17 mouse cellular contexts compared by ENCODE assay signal in genomic region chr2:119804275-119804628, GRCm38 (mm10). TPM values are rescaled to one million over a fixed set of nuclear protein-coding genes. Genes with fewer than 3 reads are reported as not detected.
A peak's percentile ranks its signal among the peaks of the same experiment; 100 is the strongest.
DNase-seq lines count a peak whose midpoint lies in the region; ATAC-seq and TF ChIP-seq lines count a peak whose summit lies in the region.
"Had no signal": no experiment of that assay in that cellular context is flagged by ENCODE, and none has a peak within 500 bp of the region (broad histone marks: within the 10 kb centered on the region; RNA-seq: fewer than 3 reads in every experiment).

No protein-coding gene starts in this region.

- no peak overlapping the region for H3K4me2 ChIP-seq in hindbrain, embryonic 12.5 days (replicated peaks)
- H3K4me2 ChIP-seq in hindbrain, postnatal 0 days (ENCODE audit: low read depth, low read length): no peak overlapping the region
- no peak overlapping the region for H3K4me2 ChIP-seq in neural tube, embryonic 11.5 days (ENCODE audit: low read depth)
- no peak overlapping the region for H3K4me2 ChIP-seq in neural tube, embryonic 15.5 days
- H3K4me2 ChIP-seq in embryonic facial prominence, embryonic 13.5 days: no peak overlapping the region
- H3K4me2 ChIP-seq: heart, embryonic 11.5 days; limb, embryonic 13.5 days; liver, embryonic 15.5 days had no signal

- DNase-seq in hindbrain, postnatal 0 days (ENCODE audit: low spot score): no peak
- no peak for DNase-seq in neural tube, embryonic 11.5 days (ENCODE audit: low spot score)
- DNase-seq in embryo, embryonic 10 days (ENCODE audit: low spot score): no peak
- no peak for DNase-seq in embryo, embryonic 9.5 days (ENCODE audit: extremely low spot score)
- DNase-seq: adrenal gland, postnatal 10 days; gastrocnemius, postnatal 25 days; kidney, adult 11 months had no signal

- peak overlapping the region; percentile 14; the same call in 1 of the 2 replicates for H3K27ac ChIP-seq in hindbrain, embryonic 12.5 days
- no peak overlapping the region for H3K27ac ChIP-seq in hindbrain, postnatal 0 days
- H3K27ac ChIP-seq in neural tube, embryonic 11.5 days (ENCODE audit: low read depth, low read length): no peak overlapping the region
- no peak overlapping the region for H3K27ac ChIP-seq in neural tube, embryonic 15.5 days (replicated peaks)
- H3K27ac ChIP-seq in embryonic facial prominence, embryonic 13.5 days: 0 out of 2 replicates have a peak overlapping the region, but pooled peaks have one; percentile 40
- H3K27ac ChIP-seq: liver, embryonic 15.5 days had no signal

- H3K4me3 ChIP-seq in hindbrain, embryonic 12.5 days: no peak overlapping the region
- H3K4me3 ChIP-seq in hindbrain, postnatal 0 days (ENCODE audit: low read length): no peak overlapping the region
- no peak overlapping the region for H3K4me3 ChIP-seq in neural tube, embryonic 11.5 days (ENCODE audit: low read depth, low read length)
- H3K4me3 ChIP-seq in neural tube, embryonic 15.5 days (replicated peaks): no peak overlapping the region
- no peak overlapping the region for H3K4me3 ChIP-seq in embryonic facial prominence, embryonic 13.5 days
- H3K4me3 ChIP-seq: limb, embryonic 13.5 days; liver, embryonic 15.5 days; megakaryocyte, embryonic 14.5 days; myocyte had no signal

- TF ChIP-seq CTCF in hindbrain, postnatal 0 days (IDR thresholded peaks at IDR 0.05; ENCODE audit: low read depth): no peak

- 35% methylated on average over 5 of the region's 5 CpGs for WGBS in hindbrain, embryonic 12.5 days
- WGBS in hindbrain, postnatal 0 days: 37% methylated on average over 5 of the region's 5 CpGs
- 41% methylated on average over 5 of the region's 5 CpGs for WGBS in neural tube, embryonic 11.5 days
- WGBS in neural tube, embryonic 15.5 days: 35% methylated on average over 5 of the region's 5 CpGs
- 50% methylated on average over 5 of the region's 5 CpGs for WGBS in embryonic facial prominence, embryonic 13.5 days

- H3K4me1 ChIP-seq in hindbrain, embryonic 12.5 days: peaks cover 62% of the 10 kb centered on the region
- H3K4me1 ChIP-seq in hindbrain, postnatal 0 days (ENCODE audit: insufficient read depth, low read length): peaks cover 23% of the 10 kb centered on the region
- peaks cover 34% of the 10 kb centered on the region for H3K4me1 ChIP-seq in neural tube, embryonic 11.5 days (ENCODE audit: control insufficient read depth, insufficient read depth, low read length)
- peaks cover 45% of the 10 kb centered on the region for H3K4me1 ChIP-seq in neural tube, embryonic 15.5 days
- H3K4me1 ChIP-seq in embryonic facial prominence, embryonic 13.5 days: peaks cover 50% of the 10 kb centered on the region

- 0 out of 2 replicates have a peak overlapping the region, but pooled peaks have one; percentile 23 for H3K9ac ChIP-seq in hindbrain, embryonic 12.5 days
- no peak overlapping the region for H3K9ac ChIP-seq in hindbrain, postnatal 0 days (replicated peaks; ENCODE audit: low read length)
- peak overlapping the region; percentile 27; the same call in 1 of the 2 replicates for H3K9ac ChIP-seq in neural tube, embryonic 11.5 days (ENCODE audit: low read length)
- no peak overlapping the region for H3K9ac ChIP-seq in neural tube, embryonic 15.5 days (replicated peaks)
- peak overlapping the region; percentile 40; the same call in 1 of the 2 replicates for H3K9ac ChIP-seq in embryonic facial prominence, embryonic 13.5 days
- H3K9ac ChIP-seq: liver, embryonic 15.5 days had no signal

- peaks cover 15% of the 10 kb centered on the region; the same call in 1 of the 2 replicates for H3K36me3 ChIP-seq in hindbrain, embryonic 12.5 days
- peaks cover 18% of the 10 kb centered on the region; the same call in 1 of the 2 replicates for H3K36me3 ChIP-seq in hindbrain, postnatal 0 days (ENCODE audit: insufficient read depth, low read length)
- H3K36me3 ChIP-seq in neural tube, embryonic 11.5 days (ENCODE audit: control insufficient read depth, insufficient read depth, low read length): no peaks in the 10 kb centered on the region
- H3K36me3 ChIP-seq in neural tube, embryonic 15.5 days: peaks cover 14% of the 10 kb centered on the region; the same call in 1 of the 2 replicates
- H3K36me3 ChIP-seq in embryonic facial prominence, embryonic 13.5 days: peaks cover 48% of the 10 kb centered on the region
- H3K36me3 ChIP-seq: liver, embryonic 15.5 days had no signal

- no peak for ATAC-seq in hindbrain, embryonic 12.5 days (ENCODE audit: low FRiP score)
- ATAC-seq in hindbrain, postnatal 0 days: no peak
- ATAC-seq in neural tube, embryonic 11.5 days (ENCODE audit: insufficient read depth, low FRiP score, low TSS enrichment): no peak
- no peak for ATAC-seq in neural tube, embryonic 15.5 days (ENCODE audit: low FRiP score)
- no peak for ATAC-seq in embryonic facial prominence, embryonic 13.5 days (ENCODE audit: insufficient number of reproducible peaks, insufficient read depth, low FRiP score, low TSS enrichment, low read depth)

- H3K27me3 ChIP-seq in hindbrain, embryonic 12.5 days: peaks cover 11% of the 10 kb centered on the region; the same call in 1 of the 2 replicates
- no peaks in the 10 kb centered on the region for H3K27me3 ChIP-seq in hindbrain, postnatal 0 days (ENCODE audit: insufficient read depth, low read length)
- no peaks in the 10 kb centered on the region for H3K27me3 ChIP-seq in neural tube, embryonic 11.5 days (ENCODE audit: control insufficient read depth, insufficient read depth, low read length)
- peaks cover 8% of the 10 kb centered on the region for H3K27me3 ChIP-seq in neural tube, embryonic 15.5 days (replicated peaks)
- H3K27me3 ChIP-seq in embryonic facial prominence, embryonic 13.5 days: no peaks in the 10 kb centered on the region
- H3K27me3 ChIP-seq: limb, embryonic 13.5 days had no signal

- H3K9me3 ChIP-seq in hindbrain, embryonic 12.5 days (replicated peaks): no peaks in the 10 kb centered on the region
- no peaks in the 10 kb centered on the region for H3K9me3 ChIP-seq in hindbrain, postnatal 0 days (ENCODE audit: low read length)
- H3K9me3 ChIP-seq in neural tube, embryonic 11.5 days (ENCODE audit: control insufficient read depth, low read length): no peaks in the 10 kb centered on the region
- H3K9me3 ChIP-seq in neural tube, embryonic 15.5 days (replicated peaks): no peaks in the 10 kb centered on the region
- no peaks in the 10 kb centered on the region for H3K9me3 ChIP-seq in embryonic facial prominence, embryonic 13.5 days
- H3K9me3 ChIP-seq: limb, embryonic 13.5 days; liver, embryonic 15.5 days; megakaryocyte, embryonic 14.5 days had no signal

RNA-seq across cellular contexts. Expression of gene Tyro3, which starts 6.7 kb away (rescaled TPM):
- polyA plus RNA-seq in hindbrain, embryonic 12.5 days (2016; fragmentation: Nextera tagmentation; extraction: Ambion mirVana): 27.1 and 27.8 TPM in 2 replicates
- total RNA-seq in hindbrain, postnatal 0 days (2014; rRNA removed): 85.8 and 98.9 TPM in 2 replicates
- polyA plus RNA-seq in hindbrain, postnatal 0 days (2015; fragmentation: Nextera tagmentation; extraction: Ambion mirVana): 26.5 and 26.6 TPM in 2 replicates
- polyA plus RNA-seq in neural tube, embryonic 11.5 days (2014; fragmentation: Nextera tagmentation; extraction: Ambion mirVana): 19.0 and 20.0 TPM in 2 replicates
- 19.2 and 20.7 TPM in 2 replicates for polyA plus RNA-seq in neural tube, embryonic 15.5 days (2015; fragmentation: Nextera tagmentation; extraction: Ambion mirVana)
- polyA plus RNA-seq in embryonic facial prominence, embryonic 13.5 days (2015; fragmentation: Nextera tagmentation; extraction: Ambion mirVana): 27.3 and 28.5 TPM in 2 replicates

RNA-seq across cellular contexts. Expression of gene Rpap1, which starts 16.9 kb away (rescaled TPM):
- polyA plus RNA-seq in hindbrain, embryonic 12.5 days (2016; fragmentation: Nextera tagmentation; extraction: Ambion mirVana): 29.3 and 31.0 TPM in 2 replicates
- total RNA-seq in hindbrain, postnatal 0 days (2014; rRNA removed): 19.6 and 22.5 TPM in 2 replicates
- polyA plus RNA-seq in hindbrain, postnatal 0 days (2015; fragmentation: Nextera tagmentation; extraction: Ambion mirVana): 11.2 and 11.9 TPM in 2 replicates
- polyA plus RNA-seq in neural tube, embryonic 11.5 days (2014; fragmentation: Nextera tagmentation; extraction: Ambion mirVana): 23.5 and 26.6 TPM in 2 replicates
- 16.2 and 19.7 TPM in 2 replicates for polyA plus RNA-seq in neural tube, embryonic 15.5 days (2015; fragmentation: Nextera tagmentation; extraction: Ambion mirVana)
- polyA plus RNA-seq in embryonic facial prominence, embryonic 13.5 days (2015; fragmentation: Nextera tagmentation; extraction: Ambion mirVana): 31.5 and 31.9 TPM in 2 replicates

RNA-seq across cellular contexts. Expression of gene Ltk, which starts 44.0 kb away (rescaled TPM):
- polyA plus RNA-seq in hindbrain, embryonic 12.5 days (2016; fragmentation: Nextera tagmentation; extraction: Ambion mirVana): 0.23 and 0.34 TPM in 2 replicates
- 5.8 and 8.5 TPM in 2 replicates for total RNA-seq in hindbrain, postnatal 0 days (2014; rRNA removed)
- polyA plus RNA-seq in hindbrain, postnatal 0 days (2015; fragmentation: Nextera tagmentation; extraction: Ambion mirVana): 2.0 TPM in 2 replicates
- polyA plus RNA-seq in neural tube, embryonic 11.5 days (2014; fragmentation: Nextera tagmentation; extraction: Ambion mirVana): 0.13 TPM in 1 of 2 replicates, not detected in the other
- 1.9 and 2.5 TPM in 2 replicates for polyA plus RNA-seq in neural tube, embryonic 15.5 days (2015; fragmentation: Nextera tagmentation; extraction: Ambion mirVana)
- 0.18 TPM in 1 of 2 replicates, not detected in the other for polyA plus RNA-seq in embryonic facial prominence, embryonic 13.5 days (2015; fragmentation: Nextera tagmentation; extraction: Ambion mirVana)
- total RNA-seq: gastrocnemius, postnatal 25 days; heart, postnatal 25 days had no signal
- polyA plus RNA-seq: embryonic facial prominence, embryonic 11.5 days; heart, embryonic 11.5 days; limb, embryonic 13.5 days; myocyte had no signal

Comparison
In these comparisons a context has a peak if more than half of its experiments do, and no peak if none do; other contexts are left out.
1. H3K27ac ChIP-seq: peak in hindbrain, embryonic 12.5 days (single experiment) and embryonic facial prominence, embryonic 13.5 days (single experiment); none in hindbrain, postnatal 0 days (single experiment), neural tube, embryonic 11.5 days (single experiment) and neural tube, embryonic 15.5 days (single experiment).
2. H3K9ac ChIP-seq: peak in hindbrain, embryonic 12.5 days (single experiment), neural tube, embryonic 11.5 days (single experiment) and embryonic facial prominence, embryonic 13.5 days (single experiment); none in hindbrain, postnatal 0 days (single experiment) and neural tube, embryonic 15.5 days (single experiment).